Mouse (Mus musculus) cerebellum, adult 9-10 months (tissue): Measurements from ENCODE around the gene Wnk1.

Experiments
- DNase-seq: peaks from one replicate; pipeline ENCODE4 v3.0.0; 2022

Gene Wnk1

DNA sequence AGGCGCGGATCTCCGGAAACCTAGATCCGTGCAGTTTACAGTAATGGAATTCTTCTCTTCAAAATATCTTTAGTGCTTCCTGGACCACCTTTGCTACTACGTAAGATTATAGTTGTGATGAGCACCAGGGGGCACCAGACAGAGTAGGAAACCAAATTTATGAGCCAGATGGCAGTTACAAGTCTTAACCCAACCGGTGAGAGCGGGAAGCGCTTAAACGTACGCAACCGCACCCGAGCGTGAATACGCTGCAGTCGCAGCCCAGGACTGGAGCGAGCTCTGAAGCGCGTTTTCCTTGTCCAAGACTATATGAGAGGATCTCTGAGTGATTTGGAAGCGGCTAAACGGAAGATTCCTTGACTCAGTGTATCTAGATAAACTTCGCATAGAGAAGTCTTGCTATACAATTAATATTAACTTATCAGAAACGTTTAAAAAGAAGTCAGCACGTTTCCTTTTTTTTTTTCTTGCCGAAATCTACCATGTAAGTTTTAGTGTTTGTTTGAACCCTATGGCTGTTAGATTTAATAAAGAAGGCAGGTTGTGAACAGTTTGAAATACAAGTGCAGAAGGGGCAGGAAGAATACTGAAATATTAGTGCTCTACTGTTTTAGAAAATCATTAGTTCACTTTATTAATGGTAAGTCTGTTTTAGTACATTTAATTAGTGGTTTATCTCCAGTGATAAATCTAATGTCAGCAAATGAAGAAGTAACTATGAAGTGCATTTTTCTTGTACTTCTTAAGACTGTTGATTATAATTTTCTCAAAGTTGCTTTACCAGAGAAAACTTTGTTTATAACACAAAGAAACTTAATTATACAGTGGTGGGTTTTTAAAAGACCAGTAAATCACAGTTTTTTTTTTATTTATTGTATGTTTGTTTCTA lies 1.4 kb upstream of the Wnk1 start:
- peak; percentile 81 for DNase-seq

DNA sequence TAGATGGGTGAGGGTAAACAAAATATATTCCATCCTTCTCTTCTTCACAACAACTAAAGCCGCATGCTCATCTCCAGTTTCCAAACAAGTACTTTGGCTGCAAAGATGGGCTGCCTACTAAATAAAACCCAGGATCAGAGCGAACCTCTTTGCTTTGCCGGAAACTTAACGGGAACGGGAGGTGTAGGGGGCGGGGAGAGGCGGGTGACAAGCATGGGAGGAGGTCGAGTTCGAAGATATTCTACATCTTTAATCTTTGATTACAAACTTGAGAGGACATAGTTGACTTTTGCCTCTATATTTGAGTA lies 738 bp upstream of the Wnk1 start:
- DNase-seq: no peak

DNA sequence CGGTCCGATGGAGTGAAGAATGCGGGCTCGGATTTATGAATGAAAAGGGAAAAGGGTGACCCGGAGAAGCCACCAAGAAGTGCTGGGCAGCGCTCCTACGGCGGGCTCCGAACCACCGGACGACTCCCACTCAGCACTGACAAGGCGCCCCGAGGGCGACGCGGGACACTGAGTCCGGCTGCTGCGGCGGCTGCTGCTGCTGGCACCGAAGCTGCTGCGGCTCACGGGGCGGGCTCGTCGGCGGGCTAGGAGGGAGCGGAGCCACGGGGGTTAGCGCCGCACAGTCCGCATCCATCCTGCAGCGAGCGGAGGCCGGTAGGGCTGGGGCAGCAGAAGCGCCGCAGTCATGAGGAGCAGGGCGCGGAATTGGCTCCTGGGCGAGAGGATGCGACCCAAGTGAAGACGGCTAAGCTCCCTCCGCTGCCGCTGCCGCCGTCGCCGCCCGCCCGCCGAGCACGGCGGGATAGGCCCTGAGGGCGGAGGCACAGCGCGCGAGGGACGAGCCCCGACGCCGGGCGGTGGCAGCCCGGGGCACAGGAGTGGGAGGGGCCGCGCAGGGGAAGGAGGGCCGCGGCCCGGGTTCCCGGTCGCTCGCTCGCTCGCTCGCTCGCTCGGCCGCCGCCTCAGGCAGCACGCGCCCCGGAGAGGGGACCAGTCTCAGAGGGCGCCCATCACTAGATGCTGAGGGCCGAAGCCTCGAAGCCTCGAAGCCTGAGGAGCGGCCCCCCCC lies 671 bp downstream of the Wnk1 start:
- DNase-seq: no peak

DNA sequence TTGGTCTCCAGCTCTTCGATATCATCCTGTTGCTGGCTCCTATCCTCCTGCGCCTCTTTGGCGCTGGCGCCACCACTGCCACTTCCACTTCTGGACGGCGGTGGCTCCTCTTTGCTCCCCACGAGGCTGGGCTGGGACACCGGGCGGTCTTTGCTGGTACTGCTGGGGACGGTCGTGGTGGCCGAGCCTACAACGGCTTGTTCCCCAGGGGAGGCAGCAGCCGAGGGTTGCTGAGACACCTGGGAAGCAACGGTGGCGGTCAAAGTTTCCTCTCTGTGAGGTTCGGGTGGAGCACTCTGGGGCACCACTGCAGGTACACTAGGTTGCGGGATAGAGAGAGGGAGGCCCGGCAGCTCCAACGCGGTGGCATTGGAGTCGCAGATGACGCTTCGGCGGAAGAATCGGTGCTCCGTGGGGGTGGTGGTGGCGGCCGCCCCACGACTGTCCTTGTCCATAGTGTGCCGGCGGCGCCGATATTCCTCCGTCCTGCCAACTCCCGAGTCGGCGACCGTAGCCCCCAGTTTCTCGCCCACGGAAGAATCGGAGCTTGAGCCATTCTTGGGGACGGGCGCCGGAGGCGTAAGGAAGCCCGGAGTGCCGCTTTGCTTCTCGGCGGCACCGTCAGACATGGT lies 1.4 kb downstream of the Wnk1 start:
- peak; percentile 67 for DNase-seq

DNA sequence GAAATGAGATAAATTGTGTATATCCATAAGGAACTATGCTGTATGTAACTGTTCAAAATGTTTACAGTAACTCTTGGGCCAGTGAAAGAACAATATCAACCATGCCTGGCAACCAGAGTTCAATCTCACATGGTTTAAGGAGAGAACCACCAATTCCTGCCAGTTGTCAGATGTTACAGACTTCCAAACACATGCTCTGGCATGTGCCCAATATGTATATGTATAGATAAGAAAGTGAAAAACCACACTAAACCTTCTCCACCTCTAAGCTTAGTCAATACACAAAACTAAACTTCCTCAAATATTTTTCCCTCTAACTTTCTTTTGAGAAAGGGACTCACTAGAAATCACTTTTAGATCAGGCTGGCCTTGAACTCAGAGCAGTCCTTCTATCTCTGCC lies 13.9 kb downstream of the Wnk1 start:
- DNase-seq: no peak

DNA sequence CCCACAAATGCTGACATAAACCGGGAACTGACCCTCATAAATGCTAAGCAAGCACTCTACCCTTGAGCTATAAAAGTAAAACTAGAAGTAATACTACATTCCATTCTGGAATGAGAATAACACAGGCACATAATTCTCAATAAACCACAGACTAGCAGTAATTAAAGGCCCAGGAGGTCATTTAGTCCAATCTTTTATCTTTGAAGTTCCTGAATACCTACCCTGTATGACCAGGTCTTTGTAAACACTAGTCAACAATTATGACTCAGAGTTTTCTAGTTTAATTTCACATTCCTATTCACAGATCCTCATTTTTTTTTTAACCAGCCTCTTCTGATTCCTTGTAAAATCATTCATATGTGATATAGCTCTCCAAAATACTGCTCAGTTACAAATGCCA lies 14.7 kb downstream of the Wnk1 start:
- DNase-seq: no peak

DNA sequence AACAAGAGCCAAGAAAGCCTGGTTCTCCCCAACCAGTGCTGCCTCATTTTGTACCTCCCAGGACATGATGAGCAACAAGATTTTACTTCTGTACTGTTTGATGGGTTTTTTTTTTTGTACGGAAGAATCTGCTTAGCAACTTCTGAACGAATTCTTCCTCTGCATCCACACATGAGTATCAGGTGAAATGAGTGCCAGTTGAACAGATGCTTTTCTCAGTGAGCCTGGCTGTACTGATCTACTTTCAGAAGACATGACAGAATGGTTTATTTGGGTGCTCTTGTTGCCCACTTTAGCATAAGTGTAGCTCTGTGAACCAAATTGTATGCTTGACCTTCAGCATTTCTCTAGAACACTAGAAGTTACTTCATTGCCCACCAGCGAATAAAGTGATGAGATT lies 16.4 kb downstream of the Wnk1 start:
- peak; percentile 46 for DNase-seq

DNA sequence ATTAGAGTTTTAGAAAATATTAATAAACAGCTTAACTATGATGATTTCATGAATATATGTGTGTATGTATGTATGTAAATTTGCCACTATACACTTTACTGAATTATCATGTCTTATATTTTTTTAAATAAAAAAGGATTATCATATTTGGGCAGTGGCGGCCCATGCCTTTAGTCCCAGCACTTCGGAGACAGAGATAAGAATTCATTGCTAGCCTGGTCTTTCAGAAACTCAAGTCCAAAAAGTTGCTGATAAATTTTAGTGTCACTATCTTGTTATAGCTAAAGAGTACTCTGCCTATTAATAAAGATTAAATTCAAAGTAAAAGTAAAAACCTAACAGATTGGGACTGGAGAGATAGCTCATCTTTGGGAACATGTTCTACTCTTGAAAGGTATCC lies 18.8 kb downstream of the Wnk1 start:
- DNase-seq: no peak

DNA sequence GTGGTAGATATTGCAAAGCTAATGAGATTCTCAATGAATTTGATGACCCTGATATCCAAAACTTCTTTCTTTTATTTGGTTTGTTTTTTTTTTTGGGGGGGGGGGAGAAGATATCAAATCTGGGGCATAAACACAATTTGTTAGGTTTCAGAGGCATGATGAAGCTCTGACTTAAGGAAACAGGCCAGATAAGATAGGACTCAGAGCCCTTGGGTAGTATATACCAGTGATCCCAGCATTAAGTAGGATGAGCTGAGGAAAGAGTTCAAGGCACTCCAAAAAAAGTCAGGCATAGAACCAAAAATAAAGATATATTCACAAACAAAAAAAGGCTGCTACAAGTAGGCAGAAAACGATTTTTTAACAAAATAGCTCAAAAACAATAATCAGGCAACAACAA lies 25.3 kb downstream of the Wnk1 start:
- no peak for DNase-seq

DNA sequence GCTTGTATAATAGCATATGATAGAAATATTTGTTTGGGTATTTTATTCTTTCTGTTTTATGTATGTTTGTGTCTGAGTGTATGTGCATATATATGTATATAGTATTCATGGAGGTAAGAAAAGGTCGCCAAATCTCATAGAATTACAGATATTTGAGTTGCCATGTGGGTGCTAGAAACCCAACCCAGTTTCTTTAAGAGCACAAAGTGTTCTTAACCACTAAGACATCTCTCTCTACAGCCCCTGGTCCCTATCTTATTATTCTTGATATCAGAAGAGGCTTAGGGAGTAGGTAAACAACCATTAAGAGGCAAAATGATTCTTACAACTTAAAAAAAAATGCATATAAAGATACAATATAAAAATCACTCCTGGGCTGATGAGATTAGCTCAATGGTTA lies 27.0 kb downstream of the Wnk1 start:
- DNase-seq: no peak

DNA sequence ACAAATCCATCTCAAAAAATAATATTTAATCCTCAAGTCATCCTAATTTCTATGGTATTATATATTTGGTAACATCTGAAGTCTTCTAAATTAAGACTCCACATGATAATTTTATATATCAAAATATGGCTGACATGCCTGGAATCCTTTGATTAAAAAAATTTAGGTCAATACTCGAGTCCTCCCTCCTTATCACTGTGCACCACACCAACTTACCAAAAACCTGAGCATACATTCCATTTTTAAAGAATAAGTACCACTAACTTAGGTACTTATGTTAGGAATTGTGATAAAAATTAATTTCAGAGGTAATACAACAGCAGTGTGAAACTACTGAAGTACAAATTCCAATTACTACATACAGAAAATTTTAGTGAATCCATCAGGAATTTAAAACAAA lies 27.5 kb downstream of the Wnk1 start:
- DNase-seq: no peak

DNA sequence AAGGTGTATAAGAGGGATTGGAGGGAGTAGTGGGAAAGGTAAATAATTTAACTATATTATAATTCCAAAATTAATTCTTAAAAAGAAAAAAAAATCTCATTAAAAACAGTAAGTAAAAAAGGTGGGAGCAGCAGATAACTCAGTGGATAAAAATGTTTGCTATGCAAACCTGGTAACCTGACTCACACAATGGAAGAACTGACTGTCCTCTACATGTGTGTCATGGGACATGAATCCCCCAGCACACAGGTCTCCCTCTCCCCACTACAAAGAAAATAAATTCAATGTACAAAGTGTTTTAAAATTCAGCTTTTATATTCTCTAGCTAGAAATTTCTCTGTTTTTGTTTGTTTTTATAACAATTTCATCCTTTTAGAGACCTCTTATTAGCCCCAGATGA lies 27.9 kb downstream of the Wnk1 start:
- DNase-seq: no peak

DNA sequence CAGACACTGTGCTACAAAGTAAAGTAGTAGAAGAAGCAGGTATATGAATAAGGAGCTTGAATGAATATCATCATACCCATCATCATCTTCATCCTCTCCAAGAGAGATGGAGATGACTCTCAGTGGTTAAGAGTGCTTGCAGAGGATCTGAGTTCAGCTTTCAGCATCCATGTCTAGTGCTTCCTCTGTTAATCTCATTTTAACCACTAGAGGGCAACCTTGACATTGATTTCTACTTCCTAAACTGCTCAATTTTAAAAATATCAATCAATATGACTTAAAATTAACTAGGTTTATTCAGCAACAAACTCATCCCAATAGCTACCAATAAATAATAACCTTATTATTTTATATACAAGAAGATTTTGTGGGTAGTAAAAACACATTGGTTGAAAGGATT lies 36.8 kb downstream of the Wnk1 start:
- DNase-seq: peak; percentile 71

DNA sequence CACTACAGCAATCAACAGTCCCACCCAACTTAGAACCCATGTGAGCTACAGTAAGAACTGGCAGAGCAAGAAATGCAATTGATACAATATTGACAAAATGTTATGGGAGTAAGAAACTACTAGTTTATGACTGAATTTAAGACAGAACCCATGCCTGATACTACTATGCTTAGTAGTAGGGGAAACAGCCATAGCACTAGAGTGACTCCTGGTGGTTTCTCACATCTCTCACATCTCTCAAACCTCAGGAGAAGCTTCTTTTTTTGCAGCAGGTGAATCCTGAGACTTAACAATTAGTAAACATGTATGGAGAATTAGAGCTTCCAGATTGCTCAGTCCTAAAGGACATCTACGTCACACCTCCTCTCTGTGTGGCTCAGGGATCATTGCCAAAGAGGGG lies 42.0 kb downstream of the Wnk1 start:
- peak; percentile 17 for DNase-seq

DNA sequence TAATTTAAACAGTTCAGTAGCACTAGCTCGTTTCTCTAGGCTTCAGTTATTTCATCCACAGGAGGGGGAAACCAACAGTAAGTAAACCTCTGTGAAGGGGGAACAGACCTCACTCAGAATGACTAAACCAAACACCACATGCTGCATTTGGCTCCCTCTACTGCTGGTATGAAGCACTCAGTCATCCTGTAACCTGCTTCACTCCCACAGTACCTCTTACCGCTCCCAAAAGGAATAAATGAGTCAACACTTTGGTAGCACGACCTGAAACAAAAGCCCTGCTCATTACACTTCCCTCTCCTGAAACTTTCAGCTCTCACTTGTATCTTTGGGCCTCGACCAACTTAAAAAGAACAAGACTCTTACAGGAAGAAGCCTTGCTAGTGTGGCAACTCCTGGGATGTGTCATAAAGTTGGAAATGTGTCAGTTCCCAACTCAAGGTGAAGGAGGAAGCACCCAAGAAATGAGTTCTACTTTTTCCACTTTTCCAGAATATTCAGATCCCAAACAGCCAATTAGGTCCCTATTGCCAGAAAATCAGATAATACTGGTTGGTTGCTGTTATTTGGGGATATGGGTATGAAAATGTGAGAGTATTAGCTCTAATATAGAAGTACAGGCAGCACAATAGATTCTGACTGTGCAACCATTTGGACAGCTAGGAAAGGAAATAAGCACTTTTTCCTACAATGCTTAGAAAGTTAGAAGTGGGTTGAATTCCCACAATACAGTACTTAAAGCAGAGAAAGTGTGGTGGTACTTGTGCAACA lies 114.1 kb downstream of the Wnk1 start:
- peak; percentile 54 for DNase-seq

DNA sequence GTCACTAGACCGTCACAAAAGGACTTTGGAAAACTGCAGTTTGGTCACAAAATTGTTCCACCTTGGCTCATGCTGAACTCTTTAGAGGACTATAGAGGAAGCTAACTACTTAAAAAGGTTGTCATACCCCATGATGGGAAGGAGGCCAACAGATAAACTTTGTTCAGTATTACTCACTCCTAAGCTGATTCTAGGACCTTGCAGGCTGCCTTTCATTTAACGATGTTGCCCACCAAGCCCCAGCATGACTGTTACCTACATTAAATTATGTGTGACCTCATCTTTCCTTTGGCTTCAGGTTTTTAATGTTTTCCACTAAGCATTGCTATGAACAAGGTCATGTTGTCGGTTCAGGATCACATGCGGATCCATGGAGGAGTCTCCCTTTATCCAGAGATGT lies 115.9 kb downstream of the Wnk1 start:
- DNase-seq: no peak

DNA sequence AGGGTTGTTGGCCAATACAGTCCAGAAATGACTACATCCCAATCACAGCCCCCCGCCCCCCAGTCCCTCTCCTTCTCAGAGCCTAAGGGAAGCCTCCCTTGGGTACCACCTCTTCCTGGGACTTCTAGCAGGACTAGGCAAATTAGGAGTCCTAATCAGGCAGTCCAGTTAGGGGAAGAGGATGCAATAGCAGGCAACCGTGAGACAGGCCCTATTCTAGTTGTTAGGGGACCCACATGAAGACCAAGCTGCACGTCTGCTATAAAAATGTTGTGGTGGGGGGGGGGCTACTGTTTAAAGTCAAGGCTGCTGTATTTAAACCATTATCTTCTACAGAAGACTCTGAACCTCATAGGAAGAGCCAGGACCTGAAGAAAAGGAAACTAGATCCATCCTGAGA lies 116.3 kb downstream of the Wnk1 start:
- DNase-seq: no peak

DNA sequence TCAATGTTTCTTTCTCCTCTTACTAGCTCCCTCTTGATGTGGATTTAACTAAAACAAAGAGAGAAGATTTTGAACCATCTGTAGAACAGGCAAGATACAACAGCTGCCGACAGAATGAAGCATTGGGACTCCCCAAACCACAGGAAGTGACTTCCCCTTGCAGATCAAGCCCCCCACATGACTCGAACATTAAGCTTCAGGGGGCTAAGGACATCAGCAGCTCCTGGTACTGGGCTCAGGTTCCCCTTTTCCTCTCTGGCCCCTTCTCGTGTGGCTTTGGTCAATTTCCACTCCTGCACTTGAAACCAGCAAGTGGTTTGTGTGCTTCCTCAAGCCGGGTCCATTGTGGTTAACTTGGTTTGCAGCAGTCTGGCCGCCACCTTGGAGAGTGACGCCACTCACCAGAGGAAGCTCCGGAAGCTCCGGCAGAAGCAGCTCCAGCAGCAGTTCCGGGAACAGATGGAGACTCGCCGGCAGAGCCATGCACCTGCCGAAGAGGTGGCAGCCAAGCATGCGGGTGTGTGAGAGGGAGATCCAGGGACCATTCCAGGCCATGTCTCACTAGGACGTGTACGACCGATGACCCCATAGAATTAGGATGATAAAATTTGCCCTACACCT lies 119.8 kb downstream of the Wnk1 start:
- DNase-seq: peak; percentile 78

DNA sequence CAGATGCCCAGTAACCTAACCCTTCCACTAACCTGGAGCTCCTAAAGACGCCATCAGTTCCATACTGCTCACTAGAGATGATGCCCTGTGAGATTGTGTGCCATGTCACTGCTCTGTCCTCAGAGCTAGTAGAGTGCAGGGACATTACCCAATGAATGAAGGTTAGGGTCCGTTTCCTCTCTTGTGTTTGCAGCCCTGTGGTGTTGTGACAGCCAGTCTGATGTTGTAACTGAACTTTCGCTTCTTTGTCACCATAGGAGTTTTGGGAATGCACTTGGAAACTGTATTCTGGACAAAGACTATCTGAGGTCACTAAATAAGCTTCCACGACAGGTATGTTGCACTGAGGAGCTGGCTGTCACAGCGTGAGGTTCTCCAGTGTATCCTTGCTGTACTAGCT lies 122.8 kb downstream of the Wnk1 start:
- no peak for DNase-seq

DNA sequence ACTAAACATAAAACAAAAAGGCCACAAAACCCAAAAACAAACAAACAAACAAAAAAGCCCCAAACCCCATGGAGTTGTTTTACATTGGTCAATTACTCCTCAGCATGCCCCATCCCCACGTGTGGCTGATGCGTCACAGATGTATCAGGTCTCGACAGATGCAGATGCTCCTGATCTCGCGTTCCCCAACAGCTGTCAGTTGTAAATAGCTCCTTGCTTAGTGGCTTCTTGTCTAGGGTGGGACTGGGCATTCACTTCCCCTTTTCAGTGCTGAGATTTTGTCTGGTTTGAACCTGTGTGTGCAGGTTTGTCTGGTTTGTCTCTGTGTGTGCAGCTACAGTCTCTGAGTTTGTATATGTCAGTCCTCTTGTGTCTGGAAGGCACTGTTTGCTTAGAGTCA lies 126.4 kb downstream of the Wnk1 start:
- DNase-seq: no peak

DNA sequence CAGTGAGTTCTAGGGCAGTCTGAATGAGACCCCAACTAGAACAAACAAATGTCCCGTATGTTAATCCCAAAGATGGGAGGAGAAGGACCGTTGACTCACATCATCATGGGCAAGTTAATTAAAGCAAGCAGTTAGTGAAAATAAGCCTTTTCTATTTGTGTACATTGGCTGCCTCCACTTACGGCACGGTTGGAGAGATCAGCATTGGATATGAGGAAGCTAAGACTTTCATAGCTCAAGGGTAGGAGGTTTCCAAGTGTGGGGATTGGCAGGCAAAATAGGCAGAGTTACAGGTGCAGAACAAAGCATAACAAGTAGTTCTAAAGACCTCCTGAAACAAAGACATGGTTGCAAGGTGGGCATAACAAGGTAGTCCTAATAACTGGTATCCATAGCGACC lies 133.0 kb downstream of the Wnk1 start:
- DNase-seq: no peak

DNA sequence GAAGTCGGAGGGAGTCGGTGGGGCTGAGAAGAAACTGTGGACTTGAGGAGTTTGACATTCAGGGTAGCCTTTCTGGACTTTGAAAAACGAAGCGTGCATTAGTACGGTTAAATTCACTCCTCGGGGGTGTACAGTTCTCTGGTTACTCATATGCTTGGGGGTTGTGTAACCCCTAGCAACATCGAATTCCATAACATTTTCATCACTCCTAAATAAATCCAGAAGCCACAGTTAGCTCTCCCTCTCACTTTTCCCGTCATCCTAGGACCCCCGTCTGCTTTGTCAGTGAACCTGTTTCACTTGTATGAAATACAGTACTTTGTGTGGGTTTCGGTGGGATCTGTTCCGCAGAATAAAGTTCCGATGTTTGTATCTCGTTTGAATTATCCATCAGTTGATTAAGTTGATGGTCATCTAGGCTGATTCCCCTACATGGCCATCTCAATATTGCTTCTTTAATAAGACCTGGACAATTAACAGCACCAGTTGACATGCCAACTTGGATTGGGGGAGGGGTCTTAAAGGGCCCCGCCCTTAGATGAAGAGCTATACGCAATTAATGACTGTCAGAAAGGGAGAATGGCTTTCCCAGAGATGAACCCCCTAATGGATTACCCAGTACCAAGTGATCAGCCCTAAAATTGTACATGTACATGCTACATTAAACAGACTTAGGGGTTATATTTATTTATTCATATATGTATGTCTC lies 135.2 kb downstream of the Wnk1 start:
- peak; percentile 58 for DNase-seq
